Mouse (Mus musculus): ENCODE measurements at regions not wholly inside any gene's neighbourhood (a gene's known extent, or its start where the extent isn't known, plus 50 kb on each side); places are given as distances from the start of the nearest gene placed in this dataset.

GRCm38 (mm10) chr2:84217116-84217515, 208.1 kb downstream of the Calcrl start:
- TF ChIP-seq GATA1 (IDR thresholded peaks at IDR 0.05; ENCODE audit: borderline replicate concordance, low read length), result no peak
- TF ChIP-seq FLI1 (IDR thresholded peaks at IDR 0.05; ENCODE audit: low read length), result no peak

Measured in megakaryocyte, embryonic 14.5 days (primary cell).